Mouse (Mus musculus) embryonic facial prominence, embryonic 15.5 days (tissue): ENCODE measurements around the gene Cep41. TPM values are rescaled to one million over a fixed set of nuclear protein-coding genes. Genes with fewer than 3 reads are reported as not detected.

Experiments
- ATAC-seq: fragments of 200-750 bp; cut with Nextera tagmentation; 2 replicates; pipeline ENCODE4 v1.8.0; 2017; ENCODE audit warnings: low read depth, moderate TSS enrichment; ENCODE audit not compliant: insufficient number of reproducible peaks, low FRiP score, low TSS enrichment
- H3K27ac ChIP-seq: fragments of 300-500 bp; sonication (generic); replicated peaks from 2 replicates; pipeline ENCODE4 v1.5.1; 2015; ENCODE audit warnings: mild to moderate bottlenecking, inconsistent platforms
- H3K27me3 ChIP-seq: fragments of 300-500 bp; sonication (generic); 2 replicates; pipeline ENCODE4 v1.6.1; 2015; ENCODE audit warnings: inconsistent platforms
- H3K36me3 ChIP-seq: fragments of 300-500 bp; sonication (generic); 2 replicates; pipeline ENCODE4 v1.6.1; 2015; ENCODE audit warnings: mild to moderate bottlenecking, inconsistent platforms
- H3K4me1 ChIP-seq: fragments of 300-500 bp; sonication (generic); 2 replicates; pipeline ENCODE4 v1.6.1; 2015; ENCODE audit warnings: inconsistent platforms
- H3K4me2 ChIP-seq: fragments of 300-500 bp; sonication (generic); replicated peaks from 2 replicates; pipeline ENCODE4 v1.6.1; 2015; ENCODE audit warnings: mild to moderate bottlenecking, inconsistent platforms
- H3K4me3 ChIP-seq: fragments of 300-500 bp; sonication (generic); replicated peaks from 2 replicates; pipeline ENCODE4 v1.5.1; 2015; ENCODE audit warnings: mild to moderate bottlenecking, inconsistent platforms
- H3K9ac ChIP-seq: fragments of 300-500 bp; sonication (generic); 2 replicates; pipeline ENCODE4 v1.6.1; 2015; ENCODE audit warnings: inconsistent platforms
- H3K9me3 ChIP-seq: fragments of 300-500 bp; sonication (generic); replicated peaks from 2 replicates; pipeline ENCODE4 v1.6.1; 2016; ENCODE audit warnings: inconsistent platforms
- WGBS: fragments of 180-500 bp; shearing (Covaris S2); methylation state at CpG from one replicate; pipeline ENCODE4 v1.1.7; 2015; 5-methylcytosine and 5-hydroxymethylcytosine counted together
- polyA plus RNA-seq: library from polyadenylated mRNA; unstranded; fragments of >200 nt; fragmentation: Nextera tagmentation; extraction: Ambion mirVana; gene quantifications from 2 replicates; pipeline ENCODE4 v1.2.1, GENCODE M21; 2015

Cep41 gene
- polyA plus RNA-seq, 1 experiment from 2014 or later, result 33.1 TPM

DNA sequence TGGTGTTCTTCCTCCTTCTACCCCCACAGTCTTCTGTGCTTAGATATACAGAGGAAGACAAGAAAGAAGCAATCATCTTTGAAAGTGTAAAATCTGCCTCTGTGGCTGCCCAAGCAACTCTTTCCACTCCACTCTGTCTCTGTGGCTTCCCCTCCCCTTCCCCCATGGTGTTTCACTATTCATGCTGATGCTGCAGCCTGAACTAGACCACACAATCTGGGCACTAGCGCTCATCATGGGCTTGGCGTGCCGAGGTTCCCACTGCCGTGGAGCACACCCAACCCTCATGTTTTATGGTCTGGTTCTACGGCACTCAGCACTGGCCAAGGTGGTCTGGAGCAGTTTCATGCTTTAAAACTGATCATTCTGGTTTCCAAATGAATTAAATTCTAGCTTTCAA lies 21.9 kb downstream of the Cep41 start:
- Histone ChIP-seq H3K4me2 (no peak overlapping the region), H3K9ac (no peak overlapping the region), H3K4me3 (no peak overlapping the region), H3K4me1 (peaks cover 69% of the 10 kb centered on the region), H3K27me3 (no peaks in the 10 kb centered on the region), H3K9me3 (no peaks in the 10 kb centered on the region), H3K27ac (peak overlapping the region; percentile 79), H3K36me3 (no peaks in the 10 kb centered on the region)
- peak; percentile 81 for ATAC-seq
- WGBS, result 41% methylated on average over 5 of the region's 5 CpGs

DNA sequence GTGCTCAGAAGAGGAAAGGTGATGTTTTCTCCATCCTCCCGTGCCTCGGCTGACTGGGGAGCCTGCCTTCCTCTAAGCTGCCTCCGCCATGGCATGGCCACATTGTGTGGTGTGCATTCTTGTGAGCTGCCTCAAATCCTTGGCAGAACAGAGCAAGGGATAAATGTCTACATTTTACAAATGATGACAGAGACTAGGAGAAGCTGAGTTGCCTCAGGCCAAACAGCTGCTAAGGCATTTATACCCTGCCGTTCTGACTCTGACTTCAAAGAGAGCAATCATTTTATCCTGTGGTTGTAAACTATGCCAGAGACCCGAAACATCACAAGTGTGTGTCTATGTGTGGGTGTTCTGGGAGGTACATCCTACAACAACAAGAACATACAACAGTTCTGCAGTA lies 26.0 kb downstream of the Cep41 start:
- H3K36me3 ChIP-seq, result no peaks in the 10 kb centered on the region
- peak; percentile 61; the same call in 1 of the 2 replicates for ATAC-seq

DNA sequence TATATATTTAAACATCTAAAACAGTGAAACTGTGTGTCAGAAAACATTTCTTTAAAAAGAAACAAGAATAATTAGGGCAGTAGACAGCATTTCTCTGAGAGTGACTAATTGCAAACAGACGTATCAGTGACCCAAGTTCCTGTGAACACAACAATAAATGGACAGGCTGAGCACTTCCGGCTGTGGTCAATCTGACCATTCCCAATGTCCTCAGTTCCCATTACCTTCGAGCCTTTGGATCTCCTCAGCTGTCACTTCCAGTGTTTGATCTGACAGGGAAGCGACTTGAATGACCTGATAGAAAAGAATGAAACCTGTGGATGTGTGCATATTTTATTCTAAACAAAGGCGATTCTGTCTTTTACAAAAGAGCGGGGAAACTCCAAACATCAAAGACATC lies 27.5 kb downstream of the Cep41 start:
- ATAC-seq, result no peak
- peak overlapping the region; percentile 36 for H3K27ac ChIP-seq
- H3K4me1 ChIP-seq, result peaks cover 41% of the 10 kb centered on the region
- no peaks in the 10 kb centered on the region for H3K27me3 ChIP-seq
- H3K9ac ChIP-seq, result no peak overlapping the region
- no peaks in the 10 kb centered on the region for H3K36me3 ChIP-seq
- H3K4me3 ChIP-seq, result no peak overlapping the region
- H3K9me3 ChIP-seq, result no peaks in the 10 kb centered on the region
- WGBS, result 45% methylated on average over 6 of the region's 6 CpGs
- no peak overlapping the region for H3K4me2 ChIP-seq

More for the DNA sequence above, 26.0 kb downstream of the Cep41 start:
- Histone ChIP-seq H3K4me3 (no peak overlapping the region), H3K4me1 (peaks cover 46% of the 10 kb centered on the region), H3K9ac (no peak overlapping the region), H3K9me3 (no peaks in the 10 kb centered on the region), H3K27ac (peak overlapping the region; percentile 73), H3K4me2 (no peak overlapping the region), H3K27me3 (no peaks in the 10 kb centered on the region)
- 21% methylated on average over 5 of the region's 5 CpGs for WGBS

DNA sequence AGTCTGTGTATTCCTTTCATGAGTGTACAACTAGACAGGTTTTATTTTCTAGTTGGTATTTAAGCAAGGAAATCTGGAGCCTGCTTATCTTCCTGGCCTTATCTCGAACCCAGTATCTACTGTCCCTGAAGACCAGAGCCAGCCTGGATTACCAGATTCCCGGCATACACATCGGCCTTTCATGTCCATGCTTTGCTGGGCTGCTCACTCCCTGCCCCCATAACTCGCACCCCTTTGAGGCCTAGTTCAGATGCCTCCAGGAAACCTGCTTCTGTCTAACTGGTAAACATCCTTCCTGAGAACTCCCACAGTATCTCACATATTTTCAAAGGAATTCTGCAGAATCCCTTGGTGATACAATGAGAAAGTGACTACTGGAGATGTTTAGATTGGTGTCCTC lies 28.3 kb downstream of the Cep41 start:
- Histone ChIP-seq H3K9me3 (no peaks in the 10 kb centered on the region), H3K27me3 (no peaks in the 10 kb centered on the region), H3K27ac (peak overlapping the region; percentile 69), H3K4me2 (no peak overlapping the region), H3K36me3 (no peaks in the 10 kb centered on the region), H3K9ac (no peak overlapping the region), H3K4me1 (peaks cover 40% of the 10 kb centered on the region), H3K4me3 (no peak overlapping the region)
- WGBS, result 22% methylated on average over 4 of the region's 4 CpGs
- no peak for ATAC-seq

DNA sequence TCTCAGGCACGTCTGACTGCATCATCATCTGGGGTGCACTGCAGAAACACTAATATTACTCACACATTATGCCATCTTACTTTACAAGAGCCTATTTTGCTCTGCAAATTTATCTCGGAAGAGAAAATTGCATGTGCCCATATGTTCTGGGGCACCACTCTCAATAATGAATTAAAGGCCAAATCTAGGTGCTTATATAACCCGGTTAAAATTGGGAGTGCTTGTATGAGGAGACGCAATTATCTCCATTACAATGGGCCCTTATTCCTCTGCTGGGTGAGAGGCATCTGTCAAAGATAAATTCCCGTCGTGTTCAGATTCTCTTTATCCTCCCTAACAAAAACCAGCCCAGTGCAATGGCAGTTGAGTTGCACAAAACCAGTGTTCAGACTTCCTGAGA lies 28.8 kb downstream of the Cep41 start:
- H3K27me3 ChIP-seq, result no peaks in the 10 kb centered on the region
- H3K4me1 ChIP-seq, result peaks cover 36% of the 10 kb centered on the region
- H3K27ac ChIP-seq, result peak overlapping the region; percentile 69
- H3K36me3 ChIP-seq, result no peaks in the 10 kb centered on the region
- 33% methylated on average over 6 of the region's 6 CpGs for WGBS
- no peak for ATAC-seq
- H3K4me3 ChIP-seq, result no peak overlapping the region
- H3K9me3 ChIP-seq, result no peaks in the 10 kb centered on the region
- H3K4me2 ChIP-seq, result no peak overlapping the region
- no peak overlapping the region for H3K9ac ChIP-seq

DNA sequence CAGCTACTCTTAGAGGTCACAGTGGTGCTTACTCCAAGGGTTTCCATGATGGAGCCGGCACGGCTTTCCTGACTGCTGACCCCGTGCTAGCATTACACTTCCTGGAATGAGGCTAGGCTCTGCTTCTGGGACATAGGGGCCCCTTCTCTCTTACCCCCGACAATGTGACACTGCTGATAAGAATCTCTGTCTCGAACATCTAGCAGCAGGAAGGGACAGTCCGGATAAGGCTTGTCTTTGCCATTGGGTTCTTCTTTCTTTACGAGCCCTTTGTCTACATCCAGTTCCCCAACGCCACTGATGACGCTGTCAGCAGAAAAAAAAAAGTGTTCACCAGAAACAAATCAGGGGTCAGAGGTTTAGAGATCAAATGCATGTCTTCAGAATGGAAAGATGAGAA lies 34.9 kb downstream of the Cep41 start:
- Histone ChIP-seq H3K9me3 (no peaks in the 10 kb centered on the region), H3K4me2 (no peak overlapping the region), H3K9ac (no peak overlapping the region), H3K27ac (no peak overlapping the region), H3K36me3 (no peaks in the 10 kb centered on the region), H3K27me3 (no peaks in the 10 kb centered on the region), H3K4me3 (no peak overlapping the region), H3K4me1 (peaks cover 38% of the 10 kb centered on the region)
- WGBS, result 71% methylated on average over 9 of the region's 9 CpGs
- ATAC-seq, result no peak

DNA sequence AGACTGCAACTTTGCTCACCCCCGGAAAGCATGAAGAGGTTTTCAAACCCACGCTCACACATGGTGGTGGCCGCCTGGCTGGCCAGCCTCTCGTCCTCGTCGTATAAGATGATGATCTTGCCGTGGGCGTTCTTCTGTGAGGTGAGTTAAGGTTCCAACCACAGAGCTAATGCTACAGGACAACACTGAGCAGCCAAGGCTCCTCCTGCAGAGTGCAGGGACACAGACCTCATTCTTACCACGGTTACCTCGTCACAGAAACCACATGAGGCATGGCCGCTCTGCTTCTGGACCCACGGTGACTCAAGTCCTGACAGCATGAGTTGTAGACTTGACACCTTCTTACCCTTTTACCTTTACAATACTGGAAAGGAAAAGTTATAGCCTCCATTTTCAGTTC lies 36.3 kb downstream of the Cep41 start:
- 87% methylated on average over 12 of the region's 12 CpGs for WGBS
- no peaks in the 10 kb centered on the region for H3K27me3 ChIP-seq
- H3K4me2 ChIP-seq, result no peak overlapping the region
- no peaks in the 10 kb centered on the region for H3K9me3 ChIP-seq
- H3K36me3 ChIP-seq, result no peaks in the 10 kb centered on the region
- H3K27ac ChIP-seq, result peak overlapping the region; percentile 87
- H3K9ac ChIP-seq, result no peak overlapping the region
- H3K4me3 ChIP-seq, result no peak overlapping the region
- ATAC-seq, result no peak
- H3K4me1 ChIP-seq, result peaks cover 49% of the 10 kb centered on the region

DNA sequence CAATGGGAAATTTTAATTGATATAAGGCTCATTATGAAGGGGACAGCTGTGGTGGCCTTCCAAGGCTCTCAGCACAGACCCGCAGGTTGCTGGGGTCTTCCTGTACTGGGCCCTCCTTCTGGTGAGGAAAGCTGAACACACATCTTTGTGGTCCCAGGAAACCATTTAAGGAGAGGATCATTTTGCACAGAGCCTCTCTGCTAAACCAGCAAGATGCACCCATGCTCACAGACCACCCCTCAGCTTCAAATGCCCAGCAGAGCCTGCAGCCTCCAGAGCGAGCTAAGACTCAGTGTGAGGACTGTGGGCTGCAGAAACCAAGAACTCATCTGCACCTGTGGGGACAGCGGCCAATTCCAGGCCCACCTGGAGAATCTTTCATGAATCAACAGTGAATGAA lies 38.6 kb downstream of the Cep41 start:
- ATAC-seq, result no peak
- H3K9ac ChIP-seq, result no peak overlapping the region
- H3K27ac ChIP-seq, result peak overlapping the region; percentile 87
- H3K4me3 ChIP-seq, result no peak overlapping the region
- 77% methylated on average over 3 of the region's 3 CpGs for WGBS
- H3K36me3 ChIP-seq, result no peaks in the 10 kb centered on the region
- no peaks in the 10 kb centered on the region for H3K27me3 ChIP-seq
- no peaks in the 10 kb centered on the region for H3K9me3 ChIP-seq
- H3K4me2 ChIP-seq, result no peak overlapping the region
- peaks cover 44% of the 10 kb centered on the region for H3K4me1 ChIP-seq

DNA sequence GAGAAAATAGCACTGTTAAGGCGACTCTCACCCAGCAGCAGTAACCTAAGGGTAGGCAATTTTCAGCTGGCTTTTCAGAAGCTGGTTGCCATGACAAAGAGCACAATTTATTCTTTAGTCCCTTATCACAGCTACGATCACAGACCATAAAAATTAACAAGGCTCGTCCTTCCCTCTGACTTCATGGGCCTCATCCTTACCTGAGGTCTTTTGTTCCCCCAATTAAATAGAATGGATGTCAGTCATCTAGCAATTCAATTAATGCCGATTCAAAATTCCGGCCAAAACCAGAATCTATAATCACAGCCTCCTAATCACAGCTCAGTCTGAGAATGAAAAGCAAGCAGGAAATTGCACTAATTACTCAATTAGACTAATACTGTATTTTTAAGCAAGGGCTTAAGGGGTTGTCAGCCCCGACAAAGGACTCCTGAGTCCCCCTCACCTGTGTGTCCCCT lies 39.1 kb downstream of the Cep41 start:
- Histone ChIP-seq H3K36me3 (no peaks in the 10 kb centered on the region), H3K4me2 (no peak overlapping the region), H3K27me3 (no peaks in the 10 kb centered on the region), H3K9ac (no peak overlapping the region), H3K4me1 (peaks cover 49% of the 10 kb centered on the region), H3K27ac (peak overlapping the region; percentile 87), H3K9me3 (no peaks in the 10 kb centered on the region), H3K4me3 (no peak overlapping the region)
- WGBS, result 49% methylated on average over 6 of the region's 6 CpGs
- ATAC-seq, result no peak

DNA sequence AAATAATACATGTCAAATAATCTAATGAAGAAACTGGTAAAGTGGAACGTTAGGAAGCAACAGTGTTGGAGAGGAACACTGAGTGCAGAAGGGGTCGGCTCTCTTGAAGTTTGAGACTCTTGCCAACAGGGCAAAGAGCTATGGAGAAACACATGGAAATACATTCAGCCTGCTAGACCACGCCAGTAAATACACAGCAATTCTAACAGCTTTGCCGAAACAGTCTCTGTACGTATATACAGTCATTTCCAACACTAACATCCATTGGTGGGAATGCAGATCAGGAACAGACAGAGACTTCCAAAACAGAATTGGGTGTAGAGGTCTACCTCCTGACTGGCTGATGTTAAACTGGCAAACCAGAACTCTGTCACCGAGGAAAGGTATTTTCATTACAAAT lies 40.0 kb downstream of the Cep41 start:
- no peak overlapping the region for H3K4me3 ChIP-seq
- H3K4me1 ChIP-seq, result peaks cover 58% of the 10 kb centered on the region
- no peak for ATAC-seq
- no peak overlapping the region for H3K9ac ChIP-seq
- H3K27ac ChIP-seq, result peak overlapping the region; percentile 87
- H3K36me3 ChIP-seq, result no peaks in the 10 kb centered on the region
- no peaks in the 10 kb centered on the region for H3K9me3 ChIP-seq
- 56% methylated on average over 6 of the region's 6 CpGs for WGBS
- no peaks in the 10 kb centered on the region for H3K27me3 ChIP-seq
- H3K4me2 ChIP-seq, result no peak overlapping the region

DNA sequence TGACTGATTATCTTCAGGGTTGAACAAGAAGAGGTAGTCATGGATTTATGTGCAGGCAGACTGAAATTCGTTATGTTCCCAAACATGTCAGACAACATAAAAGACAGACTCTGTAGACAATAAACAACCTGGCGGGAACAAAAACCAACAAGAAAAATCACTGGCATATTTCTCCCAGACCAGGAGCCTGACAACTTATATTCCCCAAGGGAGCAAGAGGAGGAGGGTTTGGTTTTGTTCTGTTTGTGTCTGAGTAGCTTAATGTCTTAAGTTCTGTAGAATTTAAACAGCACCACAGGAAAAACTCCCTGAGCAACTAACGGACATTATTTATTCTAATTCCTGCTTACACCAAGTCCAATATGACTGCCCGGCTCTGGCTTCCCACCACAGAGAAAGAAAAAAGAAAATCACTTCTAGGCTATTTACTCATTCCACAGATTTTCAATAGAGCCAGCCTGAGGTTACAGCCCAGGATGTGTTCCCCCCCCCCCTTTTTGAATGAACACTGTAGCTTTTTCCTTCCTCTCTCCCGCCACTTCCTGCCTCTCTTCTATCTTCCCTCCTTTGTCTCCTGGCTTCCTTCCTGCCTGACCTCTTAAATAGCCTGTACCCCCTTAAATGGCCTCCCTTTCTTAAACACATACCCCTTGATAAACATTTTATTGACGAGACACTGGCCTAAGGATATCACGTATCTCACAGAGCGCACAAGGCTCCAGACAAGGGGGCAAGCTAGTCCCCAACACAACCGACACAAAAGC lies 40.9 kb downstream of the Cep41 start:
- 38% methylated on average over 9 of the region's 9 CpGs for WGBS
- ATAC-seq, result no peak
- H3K9ac ChIP-seq, result no peak overlapping the region
- H3K36me3 ChIP-seq, result no peaks in the 10 kb centered on the region
- no peaks in the 10 kb centered on the region for H3K27me3 ChIP-seq
- H3K27ac ChIP-seq, result peak overlapping the region; percentile 87
- H3K9me3 ChIP-seq, result no peaks in the 10 kb centered on the region
- peaks cover 59% of the 10 kb centered on the region for H3K4me1 ChIP-seq
- H3K4me3 ChIP-seq, result no peak overlapping the region
- H3K4me2 ChIP-seq, result no peak overlapping the region
